Mouse (Mus musculus) myocyte (in vitro differentiated cells): Measurements from ENCODE around the gene Atg2a.

Experiments
- POLR2A ChIP-seq: IDR thresholded peaks from one replicate; pipeline ENCODE4 v1.6.1; 2011; ENCODE audit warnings: low read depth, mild to moderate bottlenecking, control low read depth, moderate library complexity; ENCODE audit not compliant: insufficient read length
- POLR2AphosphoS2 ChIP-seq: IDR thresholded peaks from one replicate; pipeline ENCODE4 v1.6.1; 2011; ENCODE audit warnings: low read depth, control low read depth; ENCODE audit not compliant: insufficient read length
- REST ChIP-seq: IDR thresholded peaks from one replicate; pipeline ENCODE4 v1.6.1; 2011; ENCODE audit warnings: mild to moderate bottlenecking, control low read depth, moderate library complexity; ENCODE audit not compliant: insufficient read depth, insufficient read length
- USF1 ChIP-seq: IDR thresholded peaks from one replicate; pipeline ENCODE4 v1.6.1; 2011; ENCODE audit warnings: low read depth, mild to moderate bottlenecking, control low read depth, moderate library complexity

- TF ChIP-seq POLR2AphosphoS2, result no peak
- TF ChIP-seq POLR2A, result no peak
- no peak for TF ChIP-seq REST
- TF ChIP-seq USF1, result no peak
Observed at GRCm38 (mm10) chr19:6272053-6272452, 30.6 kb downstream of the Atg2a start.
